Mouse (Mus musculus): ENCODE results near the gene Sept14. TPM values are rescaled to one million over a fixed set of nuclear protein-coding genes. Genes with fewer than 3 reads are reported as not detected.

Sept14 gene
- total RNA-seq, 2 experiments from 2014 or later = not detected

GRCm38 (mm10) chr5:129667851-129668250 is 40.5 kb downstream of the Sept14 start:
- DNase-seq (ENCODE audit: extremely low spot score in 1 of 2, low spot score in 2 of 2) = no peak
- H3K4me3 ChIP-seq = no peak overlapping the region
- intact Hi-C loops (cut with DNase I) = no loop called here
- no peak overlapping the region; the same call in 1 of the 2 replicates for H3K27ac ChIP-seq
- no peak for TF ChIP-seq CTCF (IDR thresholded peaks at IDR 0.05)

GRCm38 (mm10) chr5:129666271-129666909 is 41.9 kb downstream of the Sept14 start:
- Histone ChIP-seq H3K4me3 (0 out of 2 replicates have a peak overlapping the region, but pooled peaks have one; percentile 9), H3K27ac (peak overlapping the region; percentile 38; the same call in 1 of the 2 replicates)
- TF ChIP-seq CTCF (IDR thresholded peaks at IDR 0.05) = no peak
- DNase-seq (ENCODE audit: extremely low spot score in 1 of 2, low spot score in 2 of 2) = peak in 1 of 2 experiments; percentile 15
- intact Hi-C loops (cut with DNase I) = no loop called here

- no peak overlapping the region for H3K27ac ChIP-seq
- no peak for DNase-seq (ENCODE audit: extremely low spot score in 1 of 2, low spot score in 2 of 2)
- TF ChIP-seq CTCF (IDR thresholded peaks at IDR 0.05) = no peak
- no peak overlapping the region for H3K4me3 ChIP-seq
- intact Hi-C loops (cut with DNase I) = no loop called here
These were observed 44.2 kb downstream of the Sept14 start for GRCm38 (mm10) chr5:129664090-129664489.

GRCm38 (mm10) chr5:129657931-129658330 is 50.4 kb downstream of the Sept14 start:
- no peak for TF ChIP-seq CTCF (IDR thresholded peaks at IDR 0.05)
- Histone ChIP-seq H3K27ac (no peak overlapping the region), H3K4me3 (no peak overlapping the region)
- no peak for DNase-seq (ENCODE audit: extremely low spot score in 1 of 2, low spot score in 2 of 2)
- intact Hi-C loops (cut with DNase I) = no loop called here

- DNase-seq (ENCODE audit: extremely low spot score in 1 of 2, low spot score in 2 of 2) = no peak
- TF ChIP-seq CTCF (IDR thresholded peaks at IDR 0.05) = no peak
- intact Hi-C loops (cut with DNase I) = no loop called here
- Histone ChIP-seq H3K27ac (no peak overlapping the region), H3K4me3 (no peak overlapping the region)
These were observed 51.3 kb downstream of the Sept14 start for GRCm38 (mm10) chr5:129657016-129657415.

GRCm38 (mm10) chr5:129650858-129651257 is 57.5 kb downstream of the Sept14 start:
- no peak overlapping the region for H3K27ac ChIP-seq
- no peak for TF ChIP-seq CTCF (IDR thresholded peaks at IDR 0.05)
- no peak overlapping the region for H3K4me3 ChIP-seq
- intact Hi-C loops (cut with DNase I) = no loop called here
- no peak for DNase-seq (ENCODE audit: extremely low spot score in 1 of 2, low spot score in 2 of 2)

Other genes with a start within 250 kb of the Sept14 start
- gene Sfswap, start 207.3 kb downstream of the Sept14 start, total RNA-seq (2021) = 100 to 1,000 TPM; 108 to 118 TPM
- gene Mmp17, start 124.3 kb downstream of the Sept14 start, total RNA-seq (2021) = 100 to 1,000 TPM; 107 to 113 TPM
- gene Zfp11, start 38.4 kb downstream of the Sept14 start, total RNA-seq (2021) = 1 to 10 TPM; 6.8 to 6.9 TPM
- gene Mrps17, start 7.0 kb upstream of the Sept14 start, total RNA-seq (2021) = 10 to 100 TPM; 78.0 to 87.8 TPM
- 10 to 100 TPM; 72.4 to 72.6 TPM for gene Nipsnap2, start 16.6 kb upstream of the Sept14 start, total RNA-seq (2021)
- gene Psph, start 78.9 kb upstream of the Sept14 start, total RNA-seq (2021) = 10 to 100 TPM; 19.9 to 20.2 TPM
- 10 to 100 TPM; 20.2 to 20.8 TPM for gene Sumf2, start 138.5 kb upstream of the Sept14 start, total RNA-seq (2021)
- gene Chchd2, start 179.0 kb upstream of the Sept14 start, total RNA-seq (2021) = 100 to 1,000 TPM; 429 to 443 TPM
- gene Zbed5, start 187.2 kb upstream of the Sept14 start, total RNA-seq (2021) = 1 to 10 TPM; 4.9 to 6.2 TPM
- gene Phkg1, start 190.0 kb upstream of the Sept14 start, total RNA-seq (2021) = 10 to 100 TPM; 14.5 to 16.8 TPM
- 1 to 10 TPM in 1 of 2 experiments, under 1 TPM in 1; 0.61 to 3.1 TPM for gene Nupr1l, start 200.0 kb upstream of the Sept14 start, total RNA-seq (2021)
- gene Vkorc1l1, start 233.5 kb upstream of the Sept14 start, total RNA-seq (2021) = 10 to 100 TPM; 43.9 to 48.6 TPM